Mouse (Mus musculus): Measurements from ENCODE around the gene Hoxa1. TPM values are rescaled to one million over a fixed set of nuclear protein-coding genes. Genes with fewer than 3 reads are reported as not detected.

Hoxa1 gene
- total RNA-seq, 1 experiment from 2014 or later = 0.76 TPM

Other genes starting within 250 kb of the Hoxa1 start
- gene Skap2, start 145.8 kb downstream of the Hoxa1 start, total RNA-seq (2021) = 40.9 and 48.2 TPM in 2 replicates
- gene Hoxa2, start 6.5 kb upstream of the Hoxa1 start, total RNA-seq (2021) = 2.5 and 2.8 TPM in 2 replicates
- 0.29 and 0.55 TPM in 2 replicates for gene 5730596B20Rik, start 19.2 kb upstream of the Hoxa1 start, total RNA-seq (2021)
- 3.7 and 3.8 TPM in 2 replicates for gene Hoxa4, start 33.4 kb upstream of the Hoxa1 start, total RNA-seq (2021)
- 12.8 and 15.0 TPM in 2 replicates for gene Hoxa5, start 46.3 kb upstream of the Hoxa1 start, total RNA-seq (2021)
- gene Hoxa6, start 50.4 kb upstream of the Hoxa1 start, total RNA-seq (2021) = 3.1 and 5.6 TPM in 2 replicates
- gene Hoxa3, start 55.0 kb upstream of the Hoxa1 start, total RNA-seq (2021) = 6.3 and 6.9 TPM in 2 replicates
- gene Gm28308, start 55.0 kb upstream of the Hoxa1 start, total RNA-seq (2021) = 0.88 and 4.9 TPM in 2 replicates
- 12.9 and 18.3 TPM in 2 replicates for gene Hoxa7, start 63.5 kb upstream of the Hoxa1 start, total RNA-seq (2021)
- gene Hoxa9, start 72.8 kb upstream of the Hoxa1 start, total RNA-seq (2021) = 0.61 and 1.5 TPM in 2 replicates
- gene Hoxa10, start 82.5 kb upstream of the Hoxa1 start, total RNA-seq (2021) = 0.62 TPM in 1 of 2 replicates, not detected in the other
- gene Hoxa11, start 87.5 kb upstream of the Hoxa1 start, total RNA-seq (2021) = not detected in 2 replicates
- gene Hoxa13, start 102.6 kb upstream of the Hoxa1 start, total RNA-seq (2021) = not detected in 2 replicates
- not detected in 2 replicates for gene Evx1, start 155.2 kb upstream of the Hoxa1 start, total RNA-seq (2021)